Mouse (Mus musculus) B cell, adult 67 days (primary cell): ENCODE results near the gene Sacs. TPM values are rescaled to one million over a fixed set of nuclear protein-coding genes. Genes with fewer than 3 reads are reported as not detected.

ENCODE experiments used
- total RNA-seq, 2 experiments: library from RNA; stranded (reverse); gene quantifications; 4 replicates each; pipeline ENCODE4 v1.2.4; 2023

The Sacs gene
- total RNA-seq, result 10 to 100 TPM; 22.8 to 24.1 TPM

DNA sequence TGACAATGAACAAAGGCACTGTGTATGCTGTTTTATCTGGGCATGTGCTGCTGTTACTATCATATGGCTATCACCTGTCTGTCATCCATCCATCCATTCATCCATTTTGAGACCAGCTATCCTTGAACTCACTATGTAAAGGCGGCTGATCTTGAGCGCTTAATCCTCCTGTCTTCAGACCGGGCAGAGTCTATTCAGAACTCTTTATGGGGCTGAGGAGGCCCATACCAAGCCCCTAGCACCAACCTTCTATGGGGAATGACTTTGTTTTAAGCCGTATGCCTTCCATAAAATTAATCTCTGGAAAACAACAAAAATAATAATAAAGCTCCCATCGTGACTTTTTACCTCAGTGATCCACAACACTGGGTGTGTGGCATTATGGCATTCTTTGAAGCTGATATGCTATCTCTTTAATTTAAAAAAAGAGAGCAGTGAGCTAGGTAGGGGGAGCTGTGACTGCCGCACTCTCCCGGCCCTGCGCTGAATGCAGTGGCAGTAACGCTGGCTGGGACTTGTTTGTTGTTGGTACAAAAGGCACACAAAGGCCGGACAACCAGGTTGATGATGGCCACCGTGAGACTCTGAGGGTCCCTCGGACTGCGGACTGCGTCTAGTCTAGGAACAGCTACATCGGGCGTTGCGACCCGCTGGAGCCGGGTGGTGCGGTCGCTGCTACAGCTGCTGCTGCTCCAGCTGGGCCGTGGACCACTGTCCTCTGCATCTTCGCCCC, at the start of gene Sacs:
Gene Sacs (plus strand): TSS at position 464 of the 733 bp plus-strand sequence.

DNA sequence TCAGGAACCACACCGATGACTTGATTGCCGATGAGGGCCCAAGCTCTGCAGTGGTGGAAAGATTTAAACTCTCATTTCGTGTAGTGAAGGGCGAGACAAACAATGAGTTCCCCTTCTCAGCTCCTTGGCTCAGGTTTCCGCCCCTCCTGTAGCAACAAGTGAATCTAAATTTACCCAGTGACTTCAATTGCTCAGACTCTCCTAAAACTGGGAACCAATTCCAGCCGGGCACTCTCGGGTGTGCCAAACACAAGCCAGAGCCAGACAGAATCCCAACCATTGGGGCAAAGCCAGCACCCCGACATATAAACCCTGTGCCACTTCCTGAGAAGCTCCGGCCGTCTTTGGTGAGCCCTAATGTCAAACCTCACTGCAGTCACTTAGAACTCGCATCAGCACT, 120.1 kb downstream of the Sacs start, which contains the start of gene Sgcg:
Gene Sgcg (minus strand): TSS at position 139 of the 400 bp plus-strand sequence.

Other genes starting within 250 kb of the Sacs start
- 1 to 10 TPM in 1 of 2 experiments, under 1 TPM in 1; 0.90 to 2.3 TPM for gene Tnfrsf19, start 92.0 kb upstream of the Sacs start, total RNA-seq
- gene Sgcg, start 120.0 kb downstream of the Sacs start, total RNA-seq, result not detected
- gene Arl11, start 171.3 kb downstream of the Sacs start, total RNA-seq, result 1 to 10 TPM; 1.0 TPM
- gene Ebpl, start 222.0 kb downstream of the Sacs start, total RNA-seq, result 1 to 10 TPM; 4.3 to 4.6 TPM